Mouse (Mus musculus) hindbrain, embryonic 16.5 days (tissue): ENCODE data around the gene Cacna1s. TPM values are rescaled to one million over a fixed set of nuclear protein-coding genes. Genes with fewer than 3 reads are reported as not detected.

Experiments
- ATAC-seq: fragments of 200-750 bp; cut with Nextera tagmentation; 2 replicates; pipeline ENCODE4 v1.8.0; 2017; ENCODE audit warnings: moderate TSS enrichment, moderate library complexity
- H3K27ac ChIP-seq: fragments of 300-500 bp; sonication (generic); 2 replicates; pipeline ENCODE4 v1.5.1; 2014; ENCODE audit warnings: low read depth, mild to moderate bottlenecking, control low read depth, low read length, moderate library complexity
- H3K27me3 ChIP-seq: fragments of 300-500 bp; sonication (generic); replicated peaks from 2 replicates; pipeline ENCODE4 v1.6.1; 2014; ENCODE audit warnings: low read length; ENCODE audit not compliant: control insufficient read depth, insufficient read depth
- H3K36me3 ChIP-seq: fragments of 300-500 bp; sonication (generic); 2 replicates; pipeline ENCODE4 v1.6.1; 2014; ENCODE audit warnings: mild to moderate bottlenecking, low read length, moderate library complexity, mixed read lengths; ENCODE audit not compliant: control insufficient read depth, insufficient read depth
- H3K4me1 ChIP-seq: fragments of 300-500 bp; sonication (generic); 2 replicates; pipeline ENCODE4 v1.6.1; 2014; ENCODE audit warnings: low read depth, low read length; ENCODE audit not compliant: control insufficient read depth, insufficient read depth
- H3K4me2 ChIP-seq: fragments of 300-500 bp; sonication (generic); 2 replicates; pipeline ENCODE4 v1.6.1; 2014; ENCODE audit warnings: mild to moderate bottlenecking, low read length, control low read depth, moderate library complexity
- H3K4me3 ChIP-seq: fragments of 300-500 bp; sonication (generic); 2 replicates; pipeline ENCODE4 v1.5.1; 2014; ENCODE audit warnings: mild to moderate bottlenecking, low read length, control low read depth, moderate library complexity
- H3K9ac ChIP-seq: fragments of 300-500 bp; sonication (generic); 2 replicates; pipeline ENCODE4 v1.6.1; 2014; ENCODE audit warnings: low read depth, mild to moderate bottlenecking, control low read depth, low read length, moderate library complexity
- H3K9me3 ChIP-seq: fragments of 300-500 bp; sonication (generic); 2 replicates; pipeline ENCODE4 v1.6.1; 2014; ENCODE audit warnings: mild to moderate bottlenecking, low read length, moderate library complexity; ENCODE audit not compliant: control insufficient read depth
- WGBS: fragments of 180-500 bp; shearing (Covaris S2); extraction: QIAGEN DNeasy Blood & Tissue Kit; methylation state at CpG from one replicate; pipeline ENCODE4 v1.1.7; 2014; 5-methylcytosine and 5-hydroxymethylcytosine counted together
- polyA plus RNA-seq: library from polyadenylated mRNA; unstranded; fragments of >200 nt; fragmentation: Nextera tagmentation; extraction: Ambion mirVana; gene quantifications from 2 replicates; pipeline ENCODE4 v1.2.1, GENCODE M21; 2015

The Cacna1s gene
- polyA plus RNA-seq, 1 experiment from 2014 or later = 0.45 TPM

GRCm38 (mm10) chr1:136094807-136095206 is 42.3 kb downstream of the Cacna1s start:
- H3K9me3 ChIP-seq = no peaks in the 10 kb centered on the region
- no peak overlapping the region for H3K4me2 ChIP-seq
- no peaks in the 10 kb centered on the region for H3K27me3 ChIP-seq
- H3K9ac ChIP-seq = no peak overlapping the region
- no peaks in the 10 kb centered on the region for H3K36me3 ChIP-seq
- no peaks in the 10 kb centered on the region for H3K4me1 ChIP-seq
- H3K27ac ChIP-seq = no peak overlapping the region
- WGBS = 74% methylated on average over 5 of the region's 5 CpGs
- ATAC-seq = no peak
- no peak overlapping the region for H3K4me3 ChIP-seq

DNA sequence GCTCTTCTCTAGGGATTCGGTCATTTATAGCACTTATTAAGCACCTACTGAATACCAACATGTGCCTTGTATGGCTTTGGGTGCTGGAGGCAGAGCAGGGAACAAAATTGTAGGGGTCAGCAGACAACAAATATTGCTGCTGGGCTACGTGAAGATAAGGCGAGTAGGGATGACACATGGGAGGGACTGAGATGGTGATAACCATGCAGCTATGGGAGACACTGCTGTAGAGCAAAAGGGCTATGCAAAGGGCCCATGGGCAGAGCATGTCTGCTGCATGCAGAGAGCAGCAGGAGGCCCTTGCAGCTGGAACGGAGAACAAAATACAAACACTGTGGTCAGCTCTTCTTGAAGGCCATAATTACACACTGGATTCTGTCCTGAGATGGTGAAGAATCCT is 49.5 kb downstream of the Cacna1s start:
- Histone ChIP-seq H3K27ac (no peak overlapping the region; the same call in 1 of the 2 replicates), H3K4me1 (peaks cover 9% of the 10 kb centered on the region), H3K4me2 (no peak overlapping the region), H3K27me3 (no peaks in the 10 kb centered on the region), H3K9ac (no peak overlapping the region), H3K36me3 (no peaks in the 10 kb centered on the region), H3K9me3 (no peaks in the 10 kb centered on the region), H3K4me3 (no peak overlapping the region)
- 84% methylated on average over 4 of the region's 4 CpGs for WGBS
- ATAC-seq = no peak

GRCm38 (mm10) chr1:136102551-136102950 is 50.0 kb downstream of the Cacna1s start:
- Histone ChIP-seq H3K4me1 (peaks cover 9% of the 10 kb centered on the region), H3K9ac (no peak overlapping the region), H3K9me3 (no peaks in the 10 kb centered on the region), H3K27me3 (no peaks in the 10 kb centered on the region), H3K36me3 (no peaks in the 10 kb centered on the region), H3K4me2 (no peak overlapping the region), H3K4me3 (no peak overlapping the region), H3K27ac (peak overlapping the region; percentile 21; the same call in 1 of the 2 replicates)
- WGBS = 61% methylated on average over 3 of the region's 3 CpGs
- ATAC-seq = peak; percentile 12

- no peaks in the 10 kb centered on the region for H3K36me3 ChIP-seq
- no peak overlapping the region for H3K4me3 ChIP-seq
- H3K27me3 ChIP-seq = no peaks in the 10 kb centered on the region
- WGBS = 45% methylated on average over 2 of the region's 2 CpGs
- H3K4me1 ChIP-seq = peaks cover 9% of the 10 kb centered on the region
- H3K9me3 ChIP-seq = no peaks in the 10 kb centered on the region
- H3K27ac ChIP-seq = peak overlapping the region; percentile 21; the same call in 1 of the 2 replicates
- no peak overlapping the region for H3K4me2 ChIP-seq
- H3K9ac ChIP-seq = no peak overlapping the region
- ATAC-seq = peak; percentile 85
Observed at GRCm38 (mm10) chr1:136102981-136103380, 50.4 kb downstream of the Cacna1s start.

GRCm38 (mm10) chr1:136103696-136104095 is 51.1 kb downstream of the Cacna1s start:
- H3K9me3 ChIP-seq = no peaks in the 10 kb centered on the region
- 66% methylated on average over 7 of the region's 7 CpGs for WGBS
- no peak for ATAC-seq
- no peak overlapping the region for H3K4me3 ChIP-seq
- H3K9ac ChIP-seq = no peak overlapping the region
- H3K27me3 ChIP-seq = no peaks in the 10 kb centered on the region
- H3K4me2 ChIP-seq = no peak overlapping the region
- no peak overlapping the region; the same call in none of the 2 replicates for H3K27ac ChIP-seq
- peaks cover 9% of the 10 kb centered on the region for H3K4me1 ChIP-seq
- H3K36me3 ChIP-seq = no peaks in the 10 kb centered on the region

DNA sequence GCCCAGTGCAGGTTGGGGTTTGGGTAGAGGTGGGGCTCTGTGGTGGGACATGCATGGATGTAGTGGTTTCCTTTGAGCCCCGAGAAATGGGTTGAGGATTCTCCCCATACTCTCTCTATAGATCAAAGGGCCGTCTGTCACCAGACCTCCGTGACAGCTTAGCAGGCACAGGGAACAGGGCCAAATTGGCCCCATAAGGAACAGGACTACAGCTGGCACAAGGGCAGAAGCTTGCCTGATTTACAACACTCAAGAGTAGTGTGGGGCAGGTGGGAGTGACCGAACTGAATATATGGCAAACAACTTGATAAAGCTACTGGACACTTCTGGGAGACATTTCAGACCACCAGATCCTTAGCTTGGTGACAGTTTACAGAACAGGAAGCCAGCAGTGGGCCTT is 52.2 kb downstream of the Cacna1s start:
- peak; percentile 37; the same call in 1 of the 2 replicates for ATAC-seq
- H3K9me3 ChIP-seq = no peaks in the 10 kb centered on the region
- no peak overlapping the region for H3K4me2 ChIP-seq
- no peaks in the 10 kb centered on the region for H3K36me3 ChIP-seq
- peaks cover 9% of the 10 kb centered on the region for H3K4me1 ChIP-seq
- no peak overlapping the region for H3K4me3 ChIP-seq
- H3K27ac ChIP-seq = peak overlapping the region; percentile 8; the same call in 1 of the 2 replicates
- 33% methylated on average over 4 of the region's 4 CpGs for WGBS
- H3K9ac ChIP-seq = no peak overlapping the region
- no peaks in the 10 kb centered on the region for H3K27me3 ChIP-seq

GRCm38 (mm10) chr1:136109464-136109863 is 56.9 kb downstream of the Cacna1s start:
- no peaks in the 10 kb centered on the region for H3K9me3 ChIP-seq
- no peak overlapping the region for H3K27ac ChIP-seq
- 91% methylated on average over 2 of the region's 2 CpGs for WGBS
- H3K4me1 ChIP-seq = peaks cover 5% of the 10 kb centered on the region
- no peak for ATAC-seq
- H3K9ac ChIP-seq = no peak overlapping the region
- H3K27me3 ChIP-seq = no peaks in the 10 kb centered on the region
- H3K4me3 ChIP-seq = no peak overlapping the region
- H3K36me3 ChIP-seq = no peaks in the 10 kb centered on the region
- H3K4me2 ChIP-seq = no peak overlapping the region

GRCm38 (mm10) chr1:136116183-136116582 is 63.6 kb downstream of the Cacna1s start:
- Histone ChIP-seq H3K9ac (no peak overlapping the region), H3K27ac (no peak overlapping the region), H3K27me3 (no peaks in the 10 kb centered on the region), H3K36me3 (no peaks in the 10 kb centered on the region), H3K4me1 (peaks cover 2% of the 10 kb centered on the region; the same call in 1 of the 2 replicates), H3K9me3 (no peaks in the 10 kb centered on the region), H3K4me2 (no peak overlapping the region), H3K4me3 (no peak overlapping the region)
- ATAC-seq = no peak
- WGBS = 34% methylated on average over 3 of the region's 3 CpGs

- H3K4me3 ChIP-seq = no peak overlapping the region
- no peak overlapping the region for H3K4me2 ChIP-seq
- H3K4me1 ChIP-seq = peaks cover 2% of the 10 kb centered on the region; the same call in 1 of the 2 replicates
- ATAC-seq = no peak
- H3K27me3 ChIP-seq = no peaks in the 10 kb centered on the region
- no peaks in the 10 kb centered on the region for H3K9me3 ChIP-seq
- 88% methylated on average over 9 of the region's 9 CpGs for WGBS
- no peak overlapping the region for H3K27ac ChIP-seq
- H3K36me3 ChIP-seq = no peaks in the 10 kb centered on the region
- H3K9ac ChIP-seq = no peak overlapping the region
Observed at GRCm38 (mm10) chr1:136117069-136117468, 64.5 kb downstream of the Cacna1s start.

- Histone ChIP-seq H3K4me2 (no peak overlapping the region), H3K4me3 (no peak overlapping the region), H3K36me3 (no peaks in the 10 kb centered on the region), H3K4me1 (peaks cover 2% of the 10 kb centered on the region; the same call in 1 of the 2 replicates), H3K9me3 (no peaks in the 10 kb centered on the region), H3K27ac (no peak overlapping the region), H3K27me3 (no peaks in the 10 kb centered on the region), H3K9ac (no peak overlapping the region)
- WGBS = 38% methylated on average over 8 of the region's 8 CpGs
- ATAC-seq = peak; percentile 32; the same call in 1 of the 2 replicates
Observed at GRCm38 (mm10) chr1:136118875-136119274, 66.3 kb downstream of the Cacna1s start.
